Mouse (Mus musculus) brain, embryonic 14.5 days (tissue): ENCODE results near the gene Gm20431.

Experiments
- CTCF ChIP-seq: fragments of 200-500 bp; IDR thresholded peaks from 2 replicates; pipeline ENCODE4 v1.5.1; 2012; ENCODE audit warnings: inconsistent platforms, mild to moderate bottlenecking, moderate library complexity, borderline replicate concordance; ENCODE audit not compliant: insufficient read depth, insufficient read length; ENCODE audit errors: extremely low read depth
- POLR2A ChIP-seq: fragments of 200-500 bp; IDR thresholded peaks from 2 replicates; pipeline ENCODE4 v1.6.1; 2012; ENCODE audit warnings: mild to moderate bottlenecking, inconsistent platforms, borderline replicate concordance; ENCODE audit not compliant: poor library complexity, insufficient read depth, insufficient read length, severe bottlenecking; ENCODE audit errors: extremely low read depth

- TF ChIP-seq POLR2A (no peak), CTCF (no peak)
These were observed 97.6 kb downstream of the Gm20431 start for GRCm38 (mm10) chr2:167563703-167564102.
